Mouse (Mus musculus) midbrain, postnatal 0 days (tissue): Measurements from ENCODE around the gene Ganab. TPM values are rescaled to one million over a fixed set of nuclear protein-coding genes. Genes with fewer than 3 reads are reported as not detected.
A peak's percentile ranks its signal among the peaks of the same experiment; 100 is the strongest.

Experiments used
- ATAC-seq: fragments of 200-750 bp; cut with Nextera tagmentation; 2 replicates; pipeline ENCODE4 v1.8.0; 2017; ENCODE audit warnings: moderate number of reproducible peaks, mild to moderate bottlenecking, moderate TSS enrichment, moderate library complexity; ENCODE audit not compliant: low FRiP score
- DNase-seq: peaks from one replicate; pipeline ENCODE4 v3.0.0-alpha.2; 2015; ENCODE audit warnings: low spot score
- H3K27ac ChIP-seq: fragments of 300-500 bp; sonication (generic); 2 replicates; pipeline ENCODE4 v1.5.1; 2014; ENCODE audit warnings: low read depth, mild to moderate bottlenecking, low read length, mixed read lengths
- H3K27me3 ChIP-seq: fragments of 300-500 bp; sonication (generic); 2 replicates; pipeline ENCODE4 v1.6.1; 2014; ENCODE audit warnings: low read length, control low read depth, mixed read lengths; ENCODE audit not compliant: insufficient read depth
- H3K36me3 ChIP-seq: fragments of 300-500 bp; sonication (generic); 2 replicates; pipeline ENCODE4 v1.6.1; 2014; ENCODE audit warnings: low read length, control low read depth, mixed read lengths; ENCODE audit not compliant: insufficient read depth
- H3K4me1 ChIP-seq: fragments of 300-500 bp; sonication (generic); 2 replicates; pipeline ENCODE4 v1.6.1; 2014; ENCODE audit warnings: mild to moderate bottlenecking, control low read depth, antibody characterized with exemption, low read length, mixed read lengths; ENCODE audit not compliant: insufficient read depth
- H3K4me2 ChIP-seq: fragments of 300-500 bp; sonication (generic); 2 replicates; pipeline ENCODE4 v1.6.1; 2014; ENCODE audit warnings: low read depth, mild to moderate bottlenecking, low read length, mixed read lengths; ENCODE audit not compliant: poor library complexity, severe bottlenecking
- H3K4me3 ChIP-seq: fragments of 300-500 bp; sonication (generic); 2 replicates; pipeline ENCODE4 v1.5.1; 2014; ENCODE audit warnings: low read depth, mild to moderate bottlenecking, low read length, moderate library complexity
- H3K9ac ChIP-seq: fragments of 300-500 bp; sonication (generic); replicated peaks from 2 replicates; pipeline ENCODE4 v1.6.1; 2014; ENCODE audit warnings: mild to moderate bottlenecking, low read length, moderate library complexity, mixed read lengths; ENCODE audit not compliant: poor library complexity, severe bottlenecking
- H3K9me3 ChIP-seq: fragments of 300-500 bp; sonication (generic); 2 replicates; pipeline ENCODE4 v1.6.1; 2016; ENCODE audit warnings: low read length, control low read depth
- CTCF ChIP-seq: IDR thresholded peaks from 2 replicates; pipeline ENCODE4 v1.5.1; 2016; ENCODE audit warnings: antibody characterized with exemption, mild to moderate bottlenecking
- WGBS: fragments of 180-500 bp; shearing (Covaris S2); extraction: QIAGEN DNeasy Blood & Tissue Kit; methylation state at CpG from one replicate; pipeline ENCODE4 v1.1.7; 2014; 5-methylcytosine and 5-hydroxymethylcytosine counted together
- polyA plus RNA-seq: library from polyadenylated mRNA; unstranded; fragments of >200 nt; fragmentation: Nextera tagmentation; extraction: Ambion mirVana; gene quantifications from 2 replicates; pipeline ENCODE4 v1.2.1, GENCODE M21; 2015
- total RNA-seq: library from RNA; depleted of rRNA; stranded (reverse); fragments of >200 nt; gene quantifications from 2 replicates; pipeline ENCODE4 v1.2.3, GENCODE M21; 2014

Gene Ganab
- total and polyA plus RNA-seq, 2 experiments from 2014 or later, result 49.4 to 86.9 TPM

DNA sequence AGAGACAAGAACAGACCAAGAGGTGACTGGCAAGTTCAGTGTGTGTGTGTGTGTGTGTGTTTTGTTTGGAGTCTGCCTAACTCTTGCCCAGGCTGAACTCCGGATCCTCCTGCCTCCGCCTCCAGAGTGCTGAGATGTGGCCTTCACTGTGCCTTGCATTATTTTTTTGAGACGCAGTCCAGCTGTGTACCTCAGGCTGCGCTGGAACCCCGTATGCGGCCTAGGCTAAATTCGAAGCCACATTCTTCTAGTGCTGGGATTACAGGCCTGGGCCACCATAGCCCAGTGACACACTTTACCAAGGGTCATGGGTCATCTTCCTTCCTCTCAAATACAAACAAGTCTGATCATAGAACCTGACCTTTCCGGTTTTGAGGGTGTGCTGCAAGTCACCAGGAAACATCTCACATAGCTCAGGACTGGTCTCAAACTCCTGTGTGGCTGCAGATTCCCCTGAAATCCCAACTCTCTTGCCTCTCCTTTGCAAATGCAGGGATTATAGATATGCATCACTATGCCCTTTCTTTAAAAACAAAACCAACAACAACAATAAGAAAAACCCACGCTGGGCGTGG is 25.5 kb upstream of the Ganab start:
- H3K27ac ChIP-seq, result no peak overlapping the region
- no peaks in the 10 kb centered on the region for H3K27me3 ChIP-seq
- no peaks in the 10 kb centered on the region for H3K9me3 ChIP-seq
- peak overlapping the region; percentile 94; the same call in 1 of the 2 replicates for H3K9ac ChIP-seq
- no peaks in the 10 kb centered on the region for H3K4me1 ChIP-seq
- 82% methylated on average over 10 of the region's 10 CpGs for WGBS
- DNase-seq, result no peak
- peak overlapping the region; percentile 96 for H3K4me3 ChIP-seq
- H3K4me2 ChIP-seq, result peak overlapping the region; percentile 94
- no peak for TF ChIP-seq CTCF
- ATAC-seq, result no peak
- H3K36me3 ChIP-seq, result peaks cover 28% of the 10 kb centered on the region

DNA sequence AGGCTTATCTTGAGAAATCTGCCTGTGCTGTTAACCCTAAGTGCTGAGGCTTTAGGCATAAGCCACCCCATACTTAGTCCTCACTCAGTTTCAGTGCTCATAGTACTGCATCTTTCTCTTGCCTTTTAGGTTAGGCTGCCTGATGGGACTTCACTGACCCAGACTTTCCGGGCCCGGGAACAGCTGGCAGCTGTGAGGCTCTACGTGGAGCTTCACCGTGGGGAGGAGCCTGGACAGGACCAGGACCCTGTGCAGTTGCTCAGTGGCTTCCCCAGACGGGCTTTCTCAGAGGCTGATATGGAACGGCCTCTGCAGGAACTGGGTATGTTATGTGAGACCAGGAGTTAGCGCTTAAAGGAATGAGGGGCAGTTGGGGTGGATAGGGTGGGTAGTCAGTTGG is 22.8 kb upstream of the Ganab start:
- Histone ChIP-seq H3K4me2 (no peak overlapping the region), H3K9me3 (no peaks in the 10 kb centered on the region), H3K27ac (no peak overlapping the region), H3K36me3 (peaks cover 28% of the 10 kb centered on the region), H3K27me3 (no peaks in the 10 kb centered on the region), H3K4me3 (no peak overlapping the region), H3K9ac (no peak overlapping the region), H3K4me1 (no peaks in the 10 kb centered on the region)
- 92% methylated on average over 7 of the region's 7 CpGs for WGBS
- ATAC-seq (no peak), DNase-seq (no peak)
- no peak for TF ChIP-seq CTCF

DNA sequence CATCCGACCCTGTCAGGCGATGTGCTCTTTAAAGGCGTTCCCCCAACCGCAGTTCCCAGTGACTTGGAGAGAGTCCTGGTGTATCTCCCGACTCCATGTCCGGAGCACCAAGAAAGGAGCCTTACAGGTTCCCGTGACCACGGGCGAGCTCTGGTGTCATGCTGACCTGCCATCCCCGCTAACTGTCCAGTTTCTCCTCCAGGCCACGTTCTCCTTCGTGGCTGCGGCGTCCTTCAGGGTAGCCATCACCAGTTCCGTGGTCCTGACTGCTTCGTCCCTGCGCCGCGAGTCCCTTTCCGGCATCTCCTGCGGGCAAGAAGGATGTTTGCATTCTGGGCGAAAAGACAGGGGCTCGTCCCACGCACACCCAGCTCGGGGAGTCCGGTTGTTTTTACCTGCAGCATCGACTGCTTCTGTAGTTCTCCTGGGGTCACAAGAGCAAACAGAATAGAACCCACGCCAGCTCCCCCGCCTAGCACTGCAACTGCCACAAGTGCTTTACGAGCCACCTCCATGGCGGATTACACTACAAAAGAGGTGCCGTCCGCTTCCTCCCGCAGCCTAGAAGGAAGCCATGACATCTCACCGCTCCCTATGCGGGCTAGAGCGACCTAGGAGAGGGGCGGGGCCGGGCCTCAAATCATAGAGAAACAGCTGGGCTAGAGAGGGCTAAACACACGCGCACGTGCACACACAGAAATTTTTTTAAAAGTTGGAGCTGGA is 17.4 kb upstream of the Ganab start, which contains the start of gene Uqcc3:
Uqcc3 (minus strand) TSS at position 613 of the 723 bp plus-strand sequence.
- no peaks in the 10 kb centered on the region for H3K4me1 ChIP-seq
- under 1% methylated on average over 42 of the region's 42 CpGs for WGBS
- peak; percentile 94 for DNase-seq
- no peak for TF ChIP-seq CTCF
- ATAC-seq, result peak; percentile 96
- no peaks in the 10 kb centered on the region for H3K9me3 ChIP-seq
- no peaks in the 10 kb centered on the region for H3K27me3 ChIP-seq
- H3K9ac ChIP-seq, result peak within 1 kb of the TSS; percentile 79
- H3K4me3 ChIP-seq, result peak within 1 kb of the TSS; percentile 67
- peak within 1 kb of the TSS; percentile 83 for H3K27ac ChIP-seq
- H3K4me2 ChIP-seq, result peak within 1 kb of the TSS; percentile 74
- H3K36me3 ChIP-seq, result peaks cover 8% of the 10 kb centered on the region; the same call in 1 of the 2 replicates

DNA sequence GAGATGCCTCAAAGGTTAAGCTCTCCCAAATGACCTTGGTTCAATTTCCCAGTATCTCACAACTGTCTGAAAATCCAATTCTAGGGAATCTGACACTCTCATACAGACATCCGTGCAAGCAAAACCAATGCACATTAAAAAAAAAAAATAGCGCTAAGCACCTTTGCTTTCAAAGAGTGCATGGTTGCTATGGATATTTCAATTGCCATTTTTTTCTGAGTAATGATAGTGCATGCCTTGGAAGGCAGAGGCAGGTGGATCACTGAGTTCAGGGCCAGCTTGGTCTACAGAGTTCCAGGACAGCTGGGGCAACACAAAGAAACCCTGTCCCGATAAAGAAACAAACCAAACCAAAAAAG is 16.9 kb upstream of the Ganab start:
- Histone ChIP-seq H3K9me3 (no peaks in the 10 kb centered on the region), H3K27ac (no peak overlapping the region), H3K4me1 (no peaks in the 10 kb centered on the region), H3K4me2 (peak overlapping the region; percentile 74), H3K27me3 (no peaks in the 10 kb centered on the region), H3K4me3 (peak overlapping the region; percentile 67), H3K36me3 (0 out of 2 replicates have a peak, but pooled peaks cover 5% of the 10 kb centered on the region), H3K9ac (peak overlapping the region; percentile 79)
- no peak for TF ChIP-seq CTCF
- no peak for DNase-seq
- no peak for ATAC-seq
- 10% methylated on average over 3 of the region's 3 CpGs for WGBS

DNA sequence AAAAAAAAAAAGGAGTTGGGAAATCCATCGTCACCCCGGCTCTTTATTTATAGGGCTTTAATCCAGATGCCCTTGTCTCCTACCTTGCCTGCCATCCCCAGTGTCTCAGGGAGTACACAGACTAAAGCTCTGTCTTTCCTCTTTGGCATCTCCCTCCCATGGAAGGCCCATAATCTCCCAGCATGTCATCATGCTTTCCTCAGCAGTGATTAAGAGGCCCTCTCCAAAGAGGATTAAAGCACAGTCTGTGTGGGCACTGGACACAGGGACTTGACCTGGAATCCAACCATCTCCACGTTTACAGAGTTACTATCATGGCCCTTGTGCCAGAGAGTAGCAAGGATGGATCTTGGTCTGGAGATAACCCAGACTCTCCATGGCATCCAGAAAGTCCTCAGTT is 14.3 kb upstream of the Ganab start, which contains the start of the genes Lbhd1 and Gm49403:
Lbhd1 (plus strand) TSS at position 117 of the 400 bp plus-strand sequence.
Gm49403 (plus strand) TSS at position 315 of the 400 bp plus-strand sequence.
- Histone ChIP-seq H3K27me3 (no peaks in the 10 kb centered on the region), H3K4me1 (peaks cover 4% of the 10 kb centered on the region), H3K27ac (no peak within 1 kb of the TSS), H3K9ac (no peak within 1 kb of the TSS), H3K9me3 (no peaks in the 10 kb centered on the region), H3K36me3 (no peaks in the 10 kb centered on the region), H3K4me3 (no peak within 1 kb of the TSS), H3K4me2 (no peak within 1 kb of the TSS)
- no peak for TF ChIP-seq CTCF
- no peak for ATAC-seq
- DNase-seq, result no peak
- WGBS, result 69% methylated on average over 3 of the region's 3 CpGs
